Mouse (Mus musculus) CH12.LX (cell line): Measurements from ENCODE around the gene Tmprss4. TPM values are rescaled to one million over a fixed set of nuclear protein-coding genes. Genes with fewer than 3 reads are reported as not detected.
A peak's percentile ranks its signal among the peaks of the same experiment; 100 is the strongest.

Experiments
- DNase-seq: peaks from one replicate; pipeline ENCODE4 v3.0.0-alpha.2; 2013; ENCODE audit errors: extremely low read depth
- H3K27ac ChIP-seq: 2 replicates; pipeline ENCODE4 v1.5.1; 2012; ENCODE audit warnings: low read depth, mild to moderate bottlenecking, control low read depth, moderate library complexity; ENCODE audit not compliant: insufficient read depth
- H3K27me3 ChIP-seq: replicated peaks from 2 replicates; pipeline ENCODE3; 2012; ENCODE audit warnings: inconsistent platforms
- H3K36me3 ChIP-seq, 2 experiments: replicated peaks in 1 of 2; 2 replicates each; pipeline versions ENCODE3 to v1.6.1; 2012; ENCODE audit warnings: inconsistent platforms in 1 of 2, low read length in 1 of 2, mild to moderate bottlenecking in 1 of 2, mixed read lengths in 1 of 2, moderate library complexity in 1 of 2; ENCODE audit not compliant: control insufficient read depth in 1 of 2, insufficient read depth in 1 of 2
- H3K4me1 ChIP-seq, 2 experiments: 2 replicates each; pipeline ENCODE4 v1.6.1; 2012; ENCODE audit warnings: inconsistent platforms in 1 of 2, moderate library complexity in 1 of 2; ENCODE audit not compliant: insufficient read depth in 2 of 2, control insufficient read depth in 1 of 2
- H3K4me2 ChIP-seq: 2 replicates; pipeline ENCODE4 v1.6.1; 2012; ENCODE audit warnings: low read depth, mild to moderate bottlenecking, control low read depth; ENCODE audit not compliant: poor library complexity, insufficient read depth, severe bottlenecking
- H3K4me3 ChIP-seq, 3 experiments: fragments of 150-350 bp in 1 of 3; sonication (generic) in 1 of 3; replicated peaks in 1 of 3; 2 replicates each; pipeline versions ENCODE3 to v1.5.1; 2011 to 2012; ENCODE audit warnings: low read depth in 2 of 3, low read length in 2 of 3, mild to moderate bottlenecking in 2 of 3, moderate library complexity in 2 of 3, control low read depth in 1 of 3, improper control_type of control experiment in 1 of 3, inconsistent platforms in 1 of 3, mixed read lengths in 1 of 3; ENCODE audit not compliant: poor library complexity in 1 of 3
- H3K79me2 ChIP-seq: replicated peaks from 2 replicates; pipeline ENCODE4 v1.6.1; 2012; ENCODE audit warnings: mild to moderate bottlenecking, moderate library complexity; ENCODE audit not compliant: control insufficient read depth, poor library complexity, insufficient read depth, severe bottlenecking; ENCODE audit errors: extremely low read depth
- H3K9ac ChIP-seq: 2 replicates; pipeline ENCODE4 v1.6.1; 2012; ENCODE audit warnings: low read depth, mild to moderate bottlenecking, control low read depth, moderate library complexity; ENCODE audit not compliant: insufficient read depth
- H3K9me3 ChIP-seq: replicated peaks from 2 replicates; pipeline ENCODE3; 2012; ENCODE audit warnings: low read length, inconsistent platforms, mixed read lengths
- BHLHE40 ChIP-seq: IDR thresholded peaks from 2 replicates; pipeline ENCODE4 v1.6.1; 2011; ENCODE audit warnings: mild to moderate bottlenecking, low read depth, low read length, improper control_type of control experiment
- CHD1 ChIP-seq: IDR thresholded peaks from 2 replicates; pipeline ENCODE4 v1.6.1; 2012; ENCODE audit warnings: low read depth, low read length, improper control_type of control experiment, inconsistent platforms
- CHD2 ChIP-seq: IDR thresholded peaks from 2 replicates; pipeline ENCODE4 v1.6.1; 2011; ENCODE audit warnings: low read length, improper control_type of control experiment
- CTCF ChIP-seq, 2 experiments: IDR thresholded peaks in 1 of 2; conservative IDR thresholded peaks in 1 of 2; 2 replicates each; pipeline ENCODE4 v1.5.1; 2011 to 2012; ENCODE audit warnings: low read depth in 2 of 2, low read length in 2 of 2, improper control_type of control experiment in 1 of 2, inconsistent platforms in 1 of 2, mild to moderate bottlenecking in 1 of 2, moderate library complexity in 1 of 2
- E2F4 ChIP-seq: IDR thresholded peaks from 2 replicates; pipeline ENCODE4 v1.6.1; 2011; ENCODE audit warnings: low read depth, low read length, improper control_type of control experiment; ENCODE audit not compliant: insufficient replicate concordance
- ELF1 ChIP-seq: IDR thresholded peaks from 2 replicates; pipeline ENCODE4 v1.6.1; 2014; ENCODE audit warnings: low read depth, mild to moderate bottlenecking, inconsistent platforms, low read length, improper control_type of control experiment
- EP300 ChIP-seq: IDR thresholded peaks from 2 replicates; pipeline ENCODE4 v1.6.1; 2011; ENCODE audit warnings: low read length, improper control_type of control experiment
- ETS1 ChIP-seq: conservative IDR thresholded peaks from 2 replicates; pipeline ENCODE4 v1.6.1; 2012; ENCODE audit warnings: low read depth, mild to moderate bottlenecking, inconsistent platforms, low read length, improper control_type of control experiment, moderate library complexity
- HCFC1 ChIP-seq: IDR thresholded peaks from 2 replicates; pipeline ENCODE4 v1.6.1; 2012; ENCODE audit warnings: low read depth, mild to moderate bottlenecking, inconsistent platforms, low read length, improper control_type of control experiment
- IRF4 ChIP-seq: IDR thresholded peaks from 2 replicates; pipeline ENCODE4 v1.6.1; 2014; ENCODE audit warnings: low read depth, mild to moderate bottlenecking, inconsistent platforms, low read length, improper control_type of control experiment
- JUN ChIP-seq: IDR thresholded peaks from 2 replicates; pipeline ENCODE4 v1.6.1; 2011; ENCODE audit warnings: low read depth, mild to moderate bottlenecking, low read length, improper control_type of control experiment, moderate library complexity; ENCODE audit not compliant: insufficient read depth
- KAT2A ChIP-seq: IDR thresholded peaks from 2 replicates; pipeline ENCODE4 v1.6.1; 2012; ENCODE audit warnings: low read length, improper control_type of control experiment, inconsistent platforms; ENCODE audit not compliant: insufficient replicate concordance
- MAFK ChIP-seq: IDR thresholded peaks from 2 replicates; pipeline ENCODE4 v1.6.1; 2011; ENCODE audit warnings: low read length, improper control_type of control experiment; ENCODE audit not compliant: insufficient replicate concordance
- MAX ChIP-seq: IDR thresholded peaks from 2 replicates; pipeline ENCODE4 v1.6.1; 2011; ENCODE audit warnings: low read length, improper control_type of control experiment
- MAZ ChIP-seq: IDR thresholded peaks from 2 replicates; pipeline ENCODE4 v1.6.1; 2012; ENCODE audit warnings: low read depth, mild to moderate bottlenecking, inconsistent platforms, low read length, improper control_type of control experiment, moderate library complexity
- MEF2A ChIP-seq: IDR thresholded peaks from 2 replicates; pipeline ENCODE4 v1.6.1; 2014; ENCODE audit warnings: low read depth, mild to moderate bottlenecking, inconsistent platforms, low read length, improper control_type of control experiment, borderline replicate concordance
- MXI1 ChIP-seq: IDR thresholded peaks from 2 replicates; pipeline ENCODE4 v1.6.1; 2011; ENCODE audit warnings: mild to moderate bottlenecking, low read depth, low read length, improper control_type of control experiment
- MYC ChIP-seq: IDR thresholded peaks from 2 replicates; pipeline ENCODE4 v1.6.1; 2011; ENCODE audit warnings: low read depth, mild to moderate bottlenecking, improper control_type of control experiment, low read length
- NELFE ChIP-seq: IDR thresholded peaks from 2 replicates; pipeline ENCODE4 v1.6.1; 2011; ENCODE audit warnings: low read depth, low read length, improper control_type of control experiment
- NRF1 ChIP-seq: IDR thresholded peaks from 2 replicates; pipeline ENCODE4 v1.6.1; 2014; ENCODE audit warnings: low read depth, mild to moderate bottlenecking, inconsistent platforms, low read length, improper control_type of control experiment, moderate library complexity
- PAX5 ChIP-seq: IDR thresholded peaks from 2 replicates; pipeline ENCODE4 v1.6.1; 2012; ENCODE audit warnings: low read length, inconsistent platforms, mixed read lengths
- POLR2AphosphoS2 ChIP-seq: IDR thresholded peaks from 2 replicates; pipeline ENCODE4 v1.6.1; 2011; ENCODE audit warnings: low read depth, low read length, improper control_type of control experiment
- RAD21 ChIP-seq: IDR thresholded peaks from 2 replicates; pipeline ENCODE4 v1.6.1; 2011; ENCODE audit warnings: low read depth, mild to moderate bottlenecking, low read length, improper control_type of control experiment, moderate library complexity
- SIN3A ChIP-seq: IDR thresholded peaks from 2 replicates; pipeline ENCODE4 v1.6.1; 2012; ENCODE audit warnings: low read length, improper control_type of control experiment, inconsistent platforms
- SMC3 ChIP-seq: IDR thresholded peaks from 2 replicates; pipeline ENCODE4 v1.6.1; 2011; ENCODE audit warnings: low read depth, low read length, improper control_type of control experiment
- TBP ChIP-seq: conservative IDR thresholded peaks from 2 replicates; pipeline ENCODE4 v1.6.1; 2011; ENCODE audit warnings: low read depth, low read length, improper control_type of control experiment
- UBTF ChIP-seq: IDR thresholded peaks from 2 replicates; pipeline ENCODE4 v1.6.1; 2012; ENCODE audit warnings: low read depth, mild to moderate bottlenecking, inconsistent platforms, low read length, improper control_type of control experiment, moderate library complexity
- USF1 ChIP-seq: IDR thresholded peaks from 2 replicates; pipeline ENCODE4 v1.6.1; 2014; ENCODE audit warnings: low read depth, mild to moderate bottlenecking, inconsistent platforms, low read length, improper control_type of control experiment
- USF2 ChIP-seq: conservative IDR thresholded peaks from 2 replicates; pipeline ENCODE4 v1.6.1; 2011; ENCODE audit warnings: low read depth, low read length, improper control_type of control experiment
- ZC3H11A ChIP-seq: IDR thresholded peaks from 2 replicates; pipeline ENCODE4 v1.6.1; 2012; ENCODE audit warnings: low read depth, mild to moderate bottlenecking, inconsistent platforms, low read length, improper control_type of control experiment
- ZKSCAN1 ChIP-seq: IDR thresholded peaks from 2 replicates; pipeline ENCODE4 v1.6.1; 2012; ENCODE audit warnings: low read depth, inconsistent platforms, low read length, improper control_type of control experiment, borderline replicate concordance
- ZMIZ1 ChIP-seq: IDR thresholded peaks from 2 replicates; pipeline ENCODE4 v1.6.1; 2012; ENCODE audit warnings: low read depth, mild to moderate bottlenecking, inconsistent platforms, low read length, improper control_type of control experiment
- ZNF384 ChIP-seq: IDR thresholded peaks from 2 replicates; pipeline ENCODE4 v1.6.1; 2012; ENCODE audit warnings: low read depth, low read length, improper control_type of control experiment, inconsistent platforms
- dilution Hi-C: fragments of 300-500 bp; cut with MboI; formaldehyde crosslinking; loops from 2 replicates; pipeline ENCODE4 v1.14.3; 2020; ENCODE audit warnings: low sequenced_read_pairs; ENCODE audit not compliant: extremely low pct_unique_long_range_greater_than_20kb, extremely low pct_ligation_motif_present
- in situ Hi-C: fragments of 300-500 bp; cut with MboI; formaldehyde crosslinking; loops from 3 replicates; pipeline ENCODE4 v1.14.3; 2019; ENCODE audit warnings: low sequenced_read_pairs, low pct_ligation_motif_present, low pct_unique_long_range_greater_than_20kb, mixed read lengths
- polyA plus RNA-seq: library from polyadenylated mRNA; unstranded; fragments of >175 nt; gene quantifications from 2 replicates; pipeline ENCODE4 v1.2.1, GENCODE M21; 2012; ENCODE audit warnings: low read depth; ENCODE audit not compliant: insufficient read length
- total RNA-seq, 2 experiments: library from RNA; depleted of rRNA; stranded (reverse); fragments of 300-350 nt in 1 of 2; fragments of >200 nt in 1 of 2; gene quantifications; 2 replicates each; pipeline ENCODE4 v1.2.3; 2012 to 2014

Gene Tmprss4
- total and polyA plus RNA-seq, 3 experiments: not detected

DNA sequence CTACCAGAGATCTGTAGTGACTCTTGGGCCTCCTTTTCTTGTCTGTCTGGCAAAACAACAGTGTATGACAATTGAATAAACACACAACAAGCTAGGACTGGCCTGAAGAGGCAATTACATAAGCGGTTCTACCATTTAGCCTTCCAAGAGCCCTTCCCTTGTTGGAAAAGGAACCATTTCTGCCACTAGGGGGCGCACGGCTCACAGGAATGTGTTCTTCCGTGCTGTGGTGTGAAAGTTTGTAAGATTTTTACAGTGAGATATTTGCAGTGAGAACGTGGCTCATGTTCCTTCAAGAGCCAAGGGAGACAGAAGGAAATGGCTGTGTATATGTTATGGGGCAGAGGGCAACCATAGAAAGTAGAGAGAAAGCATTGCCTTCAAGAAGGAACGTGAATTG, 17.7 kb upstream of the Tmprss4 start:
- H3K79me2 ChIP-seq: no peaks in the 10 kb centered on the region
- peak; percentile 91 for DNase-seq
- no peaks in the 10 kb centered on the region for H3K27me3 ChIP-seq
- TF ChIP-seq SMC3: peak; percentile 99
- peak; percentile 99 for TF ChIP-seq RAD21
- TF ChIP-seq KAT2A: no peak
- TF ChIP-seq PAX5: no peak
- no peak for TF ChIP-seq MXI1
- TF ChIP-seq ELF1: peak; percentile 44; the same call in 1 of the 2 replicates
- no peak for TF ChIP-seq USF1
- TF ChIP-seq CHD1: no peak
- no peak for TF ChIP-seq JUN
- peak; percentile 47 for TF ChIP-seq MEF2A
- no peak for TF ChIP-seq UBTF
- TF ChIP-seq TBP: no peak
- TF ChIP-seq HCFC1: no peak
- 0 out of 2 replicates have a peak, but pooled peaks have one; percentile 47 for TF ChIP-seq MYC
- TF ChIP-seq ZMIZ1: no peak
- TF ChIP-seq ZNF384: no peak
- no peak for TF ChIP-seq NRF1
- TF ChIP-seq MAZ: no peak
- no peak for TF ChIP-seq MAX
- no peak for TF ChIP-seq E2F4
- TF ChIP-seq CHD2: no peak
- TF ChIP-seq CTCF (conservative IDR thresholded peaks at IDR 0.05 in 1 of 2, IDR thresholded peaks at IDR 0.05 in 1 of 2; ENCODE audit: low read depth in 2 of 2, low read length in 2 of 2): peak; percentile 65 to 98
- TF ChIP-seq ZKSCAN1: no peak
- TF ChIP-seq EP300: no peak
- TF ChIP-seq NELFE: peak; percentile 63; the same call in 1 of the 2 replicates
- TF ChIP-seq BHLHE40: no peak
- 0 out of 2 replicates have a peak, but pooled peaks have one; percentile 28 for TF ChIP-seq IRF4
- TF ChIP-seq MAFK: no peak
- no peak for TF ChIP-seq POLR2AphosphoS2
- no peak for TF ChIP-seq ETS1
- no peak for TF ChIP-seq USF2
- TF ChIP-seq ZC3H11A: peak; percentile 95
- TF ChIP-seq SIN3A: 0 out of 2 replicates have a peak, but pooled peaks have one; percentile 44
- no peak overlapping the region for H3K9ac ChIP-seq
- dilution Hi-C loops (no loop called here), in situ Hi-C loops (loop anchor here (5.0 to 25.0 kb wide), 3 partner anchors 76 to 516 kb away; no protein-coding TSS in a partner anchor)
- H3K4me3 ChIP-seq: no peak overlapping the region
- H3K4me1 ChIP-seq: peaks cover 6 to 21% of the 10 kb centered on the region in 2 experiments; a peak in 3 of 4 replicates
- no peak overlapping the region for H3K4me2 ChIP-seq
- H3K36me3 ChIP-seq: no peaks in the 10 kb centered on the region
- H3K9me3 ChIP-seq: no peaks in the 10 kb centered on the region
- H3K27ac ChIP-seq: no peak overlapping the region
